ENCODE assay signal across 19 mouse cellular contexts in the genomic region with DNA sequence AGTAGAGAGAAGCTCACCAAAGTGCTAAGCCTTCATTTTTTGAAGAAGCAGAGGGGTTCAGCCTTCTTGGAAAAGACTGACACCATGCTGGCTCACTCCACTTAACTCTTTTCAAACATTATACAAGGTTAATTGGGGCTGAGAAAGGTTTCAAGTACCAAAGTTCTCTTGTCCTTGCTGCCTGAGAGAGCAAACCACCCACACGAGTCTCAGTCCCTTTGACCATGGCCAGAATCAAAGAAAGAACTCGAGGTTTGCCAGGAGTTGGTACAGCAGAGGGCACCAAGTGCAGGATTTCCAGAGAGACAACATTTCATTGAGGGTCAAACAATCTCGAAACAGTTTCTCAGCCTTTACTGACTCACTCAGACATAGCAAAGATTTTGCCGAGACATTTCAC. TPM values are rescaled to one million over a fixed set of nuclear protein-coding genes. Genes with fewer than 3 reads are reported as not detected.
"Had no signal": no experiment of that assay in that cellular context is flagged by ENCODE, and none has a peak within 500 bp of the region (broad histone marks: within the 10 kb centered on the region; RNA-seq: fewer than 3 reads in every experiment).

No protein-coding gene starts in this region.

- H3K4me2 ChIP-seq: lung, embryonic 14.5 days; midbrain, embryonic 12.5 days; neural tube, embryonic 13.5 days; neural tube, embryonic 15.5 days had no signal

- H3K27me3 ChIP-seq: midbrain, embryonic 12.5 days; neural tube, embryonic 13.5 days; neural tube, embryonic 15.5 days had no signal

- ATAC-seq: midbrain, embryonic 16.5 days had no signal

- H3K4me1 ChIP-seq: midbrain, embryonic 10.5 days; midbrain, embryonic 12.5 days; neural tube, embryonic 13.5 days; neural tube, embryonic 15.5 days had no signal

- H3K4me3 ChIP-seq: midbrain, embryonic 10.5 days; midbrain, embryonic 12.5 days; myocyte; neural tube, embryonic 13.5 days; neural tube, embryonic 15.5 days had no signal

- DNase-seq: lung, embryonic 14.5 days; lung, postnatal 10 days; lung, postnatal 4 days; midbrain, embryonic 14.5 days; retina, postnatal 1 day; right cerebral cortex, adult 18-20 months; right cerebral cortex, postnatal 25 days; right cerebral cortex, postnatal 4 days; spleen, adult 18-20 months; thymus, adult 18-20 months; thymus, postnatal 14 days; thymus, postnatal 36 days had no signal

- H3K27ac ChIP-seq: midbrain, embryonic 10.5 days; midbrain, embryonic 12.5 days; neural tube, embryonic 13.5 days; neural tube, embryonic 15.5 days had no signal

- H3K9me3 ChIP-seq: midbrain, embryonic 10.5 days; midbrain, embryonic 12.5 days; neural tube, embryonic 13.5 days; neural tube, embryonic 15.5 days had no signal

- H3K9ac ChIP-seq: lung, embryonic 14.5 days; midbrain, embryonic 12.5 days; neural tube, embryonic 13.5 days; neural tube, embryonic 15.5 days had no signal

RNA-seq across cellular contexts. Expression of a gene that starts 42.0 kb away (rescaled TPM):
- polyA plus RNA-seq: small intestine, adult 2 months had no signal
